Mouse (Mus musculus): ENCODE measurements at regions not wholly inside any gene's neighbourhood (a gene's known extent, or its start where the extent isn't known, plus 50 kb on each side); places are given as distances from the start of the nearest gene placed in this dataset.

- Histone ChIP-seq H3K4me3 (replicated peaks; ENCODE audit: extremely low read depth, low read depth, low read length) (no peak overlapping the region), H3K4me1 (ENCODE audit: control insufficient read depth, insufficient read depth, low read length) (no peaks in the 10 kb centered on the region)
- 50% methylated on average over 5 of the region's 5 CpGs for WGBS
- no peak for DNase-seq
- TF ChIP-seq POLR2A (IDR thresholded peaks at IDR 0.05; ENCODE audit: borderline replicate concordance, extremely low read depth, low read depth, low read length) (no peak), CTCF (IDR thresholded peaks at IDR 0.05; ENCODE audit: insufficient read depth, low read length) (no peak)
These were observed 292.3 kb upstream of the Kcnh7 start for GRCm38 (mm10) chr2:63476411-63476810.

GRCm38 (mm10) chr2:63475255-63475654 is 291.2 kb upstream of the Kcnh7 start:
- Histone ChIP-seq H3K4me3 (replicated peaks; ENCODE audit: extremely low read depth, low read depth, low read length) (no peak overlapping the region), H3K4me1 (ENCODE audit: control insufficient read depth, insufficient read depth, low read length) (no peaks in the 10 kb centered on the region)
- TF ChIP-seq CTCF (IDR thresholded peaks at IDR 0.05; ENCODE audit: insufficient read depth, low read length) (no peak), POLR2A (IDR thresholded peaks at IDR 0.05; ENCODE audit: borderline replicate concordance, extremely low read depth, low read depth, low read length) (no peak)
- DNase-seq: no peak

GRCm38 (mm10) chr2:63473699-63474098 is 289.6 kb upstream of the Kcnh7 start:
- Histone ChIP-seq H3K4me3 (replicated peaks; ENCODE audit: extremely low read depth, low read depth, low read length) (no peak overlapping the region), H3K4me1 (ENCODE audit: control insufficient read depth, insufficient read depth, low read length) (no peaks in the 10 kb centered on the region)
- TF ChIP-seq POLR2A (IDR thresholded peaks at IDR 0.05; ENCODE audit: borderline replicate concordance, extremely low read depth, low read depth, low read length): no peak
- no peak for TF ChIP-seq CTCF (IDR thresholded peaks at IDR 0.05; ENCODE audit: insufficient read depth, low read length)
- 14% methylated on average over 2 of the region's 2 CpGs for WGBS
- DNase-seq: no peak

DNA sequence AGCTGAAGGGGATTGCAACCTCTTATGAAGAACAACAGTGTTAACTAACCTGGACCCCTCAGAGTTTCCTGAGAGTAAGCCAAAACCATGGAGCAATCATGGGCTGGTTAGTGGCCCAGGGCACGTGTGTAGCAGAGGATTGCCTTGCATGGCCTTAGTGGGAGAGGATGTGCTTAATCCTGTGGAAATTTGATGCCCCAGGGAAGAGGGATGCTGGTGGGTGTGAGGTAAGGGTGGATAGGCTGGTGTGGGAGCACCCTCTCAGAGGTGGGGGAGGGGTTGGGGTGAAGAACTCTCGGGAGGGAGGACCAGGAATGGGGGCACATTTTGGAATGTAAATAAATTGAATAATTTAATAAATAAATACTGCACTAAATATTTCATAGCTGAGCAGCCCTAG is 288.2 kb upstream of the Kcnh7 start:
- H3K4me3 ChIP-seq (replicated peaks; ENCODE audit: extremely low read depth, low read depth, low read length): no peak overlapping the region
- TF ChIP-seq CTCF (IDR thresholded peaks at IDR 0.05; ENCODE audit: insufficient read depth, low read length) (no peak), POLR2A (IDR thresholded peaks at IDR 0.05; ENCODE audit: borderline replicate concordance, extremely low read depth, low read depth, low read length) (no peak)
- 37% methylated on average over 2 of the region's 2 CpGs for WGBS
- DNase-seq: no peak
- no peaks in the 10 kb centered on the region for H3K4me1 ChIP-seq (ENCODE audit: control insufficient read depth, insufficient read depth, low read length)

DNA sequence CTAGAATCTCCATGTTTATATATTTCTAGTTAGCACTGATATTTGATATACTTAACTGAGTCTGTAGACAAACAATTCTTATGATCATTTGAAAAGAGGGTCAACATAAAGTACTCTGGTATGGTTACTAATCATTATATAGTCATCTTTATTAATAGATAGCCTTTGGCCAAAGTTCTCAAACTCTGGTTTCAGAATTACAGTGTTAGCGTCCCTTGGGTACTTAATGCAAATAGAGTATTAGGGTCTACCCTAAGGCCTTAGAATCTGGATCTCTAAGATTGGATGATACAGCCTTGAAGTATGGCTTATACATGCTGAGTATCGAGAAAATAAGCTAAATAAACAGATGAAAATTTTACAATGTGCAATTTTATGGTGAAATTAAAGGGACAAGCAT is 275.0 kb upstream of the Kcnh7 start:
- Histone ChIP-seq H3K4me1 (ENCODE audit: control insufficient read depth, insufficient read depth, low read length) (no peaks in the 10 kb centered on the region), H3K4me3 (replicated peaks; ENCODE audit: extremely low read depth, low read depth, low read length) (no peak overlapping the region)
- no peak for DNase-seq
- WGBS: 76% methylated on average over 2 of the region's 2 CpGs
- TF ChIP-seq POLR2A (IDR thresholded peaks at IDR 0.05; ENCODE audit: borderline replicate concordance, extremely low read depth, low read depth, low read length) (no peak), CTCF (IDR thresholded peaks at IDR 0.05; ENCODE audit: insufficient read depth, low read length) (no peak)

GRCm38 (mm10) chr2:63454263-63455011 is 270.4 kb upstream of the Kcnh7 start:
- no peak overlapping the region for H3K4me3 ChIP-seq (replicated peaks; ENCODE audit: extremely low read depth, low read depth, low read length)
- TF ChIP-seq POLR2A (IDR thresholded peaks at IDR 0.05; ENCODE audit: borderline replicate concordance, extremely low read depth, low read depth, low read length): no peak
- no peak for TF ChIP-seq CTCF (IDR thresholded peaks at IDR 0.05; ENCODE audit: insufficient read depth, low read length)
- no peaks in the 10 kb centered on the region for H3K4me1 ChIP-seq (ENCODE audit: control insufficient read depth, insufficient read depth, low read length)
- no peak for DNase-seq
- WGBS: 34% methylated on average over 10 of the region's 10 CpGs

- Histone ChIP-seq H3K4me1 (ENCODE audit: control insufficient read depth, insufficient read depth, low read length) (no peaks in the 10 kb centered on the region), H3K4me3 (replicated peaks; ENCODE audit: extremely low read depth, low read depth, low read length) (no peak overlapping the region)
- 38% methylated on average over 1 of the region's 1 CpGs for WGBS
- no peak for DNase-seq
- TF ChIP-seq CTCF (IDR thresholded peaks at IDR 0.05; ENCODE audit: insufficient read depth, low read length) (no peak), POLR2A (IDR thresholded peaks at IDR 0.05; ENCODE audit: borderline replicate concordance, extremely low read depth, low read depth, low read length) (no peak)
These were observed 268.8 kb upstream of the Kcnh7 start for GRCm38 (mm10) chr2:63452891-63453290.

DNA sequence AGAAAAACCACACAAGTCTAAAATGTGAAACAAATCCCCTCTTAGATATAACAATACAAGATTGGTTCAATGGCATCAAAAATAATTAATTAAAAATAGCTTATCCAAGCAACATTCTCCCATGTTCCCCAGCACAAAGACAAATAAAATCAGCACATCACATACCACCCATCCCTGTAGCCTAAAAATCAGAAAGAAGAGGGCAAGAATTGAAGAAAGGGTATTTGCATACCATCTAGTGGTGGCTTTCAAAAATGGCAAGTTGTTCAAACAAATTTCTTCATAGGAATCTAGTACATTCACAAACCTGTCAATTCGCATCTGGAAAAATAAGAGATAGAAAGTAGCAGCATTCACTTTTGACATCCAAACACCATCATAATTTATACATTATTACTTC is 268.1 kb upstream of the Kcnh7 start:
- 74% methylated on average over 1 of the region's 1 CpGs for WGBS
- H3K4me3 ChIP-seq (replicated peaks; ENCODE audit: extremely low read depth, low read depth, low read length): no peak overlapping the region
- H3K4me1 ChIP-seq (ENCODE audit: control insufficient read depth, insufficient read depth, low read length): no peaks in the 10 kb centered on the region
- no peak for TF ChIP-seq CTCF (IDR thresholded peaks at IDR 0.05; ENCODE audit: insufficient read depth, low read length)
- no peak for TF ChIP-seq POLR2A (IDR thresholded peaks at IDR 0.05; ENCODE audit: borderline replicate concordance, extremely low read depth, low read depth, low read length)
- no peak for DNase-seq

- no peak overlapping the region for H3K4me3 ChIP-seq (replicated peaks; ENCODE audit: extremely low read depth, low read depth, low read length)
- no peaks in the 10 kb centered on the region for H3K4me1 ChIP-seq (ENCODE audit: control insufficient read depth, insufficient read depth, low read length)
- DNase-seq: no peak
- TF ChIP-seq CTCF (IDR thresholded peaks at IDR 0.05; ENCODE audit: insufficient read depth, low read length) (no peak), POLR2A (IDR thresholded peaks at IDR 0.05; ENCODE audit: borderline replicate concordance, extremely low read depth, low read depth, low read length) (no peak)
These were observed 250.2 kb upstream of the Kcnh7 start for GRCm38 (mm10) chr2:63434327-63434726.

- Histone ChIP-seq H3K4me3 (replicated peaks; ENCODE audit: extremely low read depth, low read depth, low read length) (no peak overlapping the region), H3K4me1 (ENCODE audit: control insufficient read depth, insufficient read depth, low read length) (no peaks in the 10 kb centered on the region)
- no peak for DNase-seq
- TF ChIP-seq CTCF (IDR thresholded peaks at IDR 0.05; ENCODE audit: insufficient read depth, low read length) (no peak), POLR2A (IDR thresholded peaks at IDR 0.05; ENCODE audit: borderline replicate concordance, extremely low read depth, low read depth, low read length) (no peak)
- WGBS: 77% methylated on average over 1 of the region's 1 CpGs
These were observed 221.3 kb upstream of the Kcnh7 start for GRCm38 (mm10) chr2:63405405-63405804.

All from lung, adult 2 months (tissue).